Mouse (Mus musculus) forebrain, postnatal 0 days (tissue): ENCODE measurements at regions not wholly inside any gene's neighbourhood (a gene's known extent, or its start where the extent isn't known, plus 50 kb on each side); places are given as distances from the start of the nearest gene placed in this dataset.

ENCODE experiments used
- ATAC-seq: fragments of 200-750 bp; cut with Nextera tagmentation; 2 replicates; pipeline ENCODE4 v1.8.0; 2017; ENCODE audit warnings: mild to moderate bottlenecking, moderate library complexity
- DNase-seq: peaks from one replicate; pipeline ENCODE4 v3.0.0-alpha.2; 2015
- H3K27ac ChIP-seq: fragments of 300-500 bp; sonication (generic); 2 replicates; pipeline ENCODE4 v1.5.1; 2014; ENCODE audit warnings: low read depth, mild to moderate bottlenecking, antibody characterized with exemption, low read length, moderate library complexity, mixed read lengths
- H3K27me3 ChIP-seq: fragments of 300-500 bp; sonication (generic); 2 replicates; pipeline ENCODE4 v1.6.1; 2014; ENCODE audit warnings: mild to moderate bottlenecking, low read length, mixed read lengths; ENCODE audit not compliant: insufficient read depth
- H3K36me3 ChIP-seq: fragments of 300-500 bp; sonication (generic); 2 replicates; pipeline ENCODE4 v1.6.1; 2014; ENCODE audit warnings: mild to moderate bottlenecking, moderate library complexity; ENCODE audit not compliant: insufficient read depth
- H3K4me1 ChIP-seq: fragments of 300-500 bp; sonication (generic); 2 replicates; pipeline ENCODE4 v1.6.1; 2014; ENCODE audit warnings: antibody characterized with exemption; ENCODE audit not compliant: insufficient read depth
- H3K4me2 ChIP-seq: fragments of 300-500 bp; sonication (generic); 2 replicates; pipeline ENCODE4 v1.6.1; 2014; ENCODE audit warnings: low read depth, mild to moderate bottlenecking, moderate library complexity
- H3K4me3 ChIP-seq: fragments of 300-500 bp; sonication (generic); 2 replicates; pipeline ENCODE4 v1.5.1; 2014; ENCODE audit warnings: low read depth, low read length, mixed read lengths
- H3K9ac ChIP-seq: fragments of 300-500 bp; sonication (generic); 2 replicates; pipeline ENCODE4 v1.6.1; 2014; ENCODE audit warnings: mild to moderate bottlenecking
- H3K9me3 ChIP-seq: fragments of 300-500 bp; sonication (generic); 2 replicates; pipeline ENCODE4 v1.6.1; 2016; ENCODE audit warnings: low read length
- CTCF ChIP-seq: sonication (generic); IDR thresholded peaks from 2 replicates; pipeline ENCODE4 v1.5.1; 2016; ENCODE audit warnings: antibody characterized with exemption, control low read depth, low read depth
- WGBS: fragments of 180-500 bp; shearing (Covaris S2); extraction: QIAGEN DNeasy Blood & Tissue Kit; methylation state at CpG from one replicate; pipeline ENCODE4 v1.1.7; 2014; 5-methylcytosine and 5-hydroxymethylcytosine counted together

GRCm38 (mm10) chr10:24381917-24382316, 158.6 kb downstream of the Moxd1 start:
- TF ChIP-seq CTCF = peak; percentile 64
- H3K9me3 ChIP-seq = no peaks in the 10 kb centered on the region
- H3K9ac ChIP-seq = no peak overlapping the region
- ATAC-seq = no peak
- no peak overlapping the region for H3K4me3 ChIP-seq
- H3K36me3 ChIP-seq = no peaks in the 10 kb centered on the region
- H3K4me1 ChIP-seq = no peaks in the 10 kb centered on the region
- DNase-seq = no peak
- no peak overlapping the region for H3K4me2 ChIP-seq
- no peak overlapping the region for H3K27ac ChIP-seq
- 21% methylated on average over 4 of the region's 4 CpGs for WGBS
- no peaks in the 10 kb centered on the region for H3K27me3 ChIP-seq

GRCm38 (mm10) chr10:24384061-24384460, 160.7 kb downstream of the Moxd1 start:
- no peaks in the 10 kb centered on the region for H3K4me1 ChIP-seq
- H3K36me3 ChIP-seq = no peaks in the 10 kb centered on the region
- WGBS = 88% methylated on average over 2 of the region's 2 CpGs
- ATAC-seq = no peak
- TF ChIP-seq CTCF = no peak
- no peak overlapping the region for H3K9ac ChIP-seq
- no peak overlapping the region for H3K4me2 ChIP-seq
- H3K27me3 ChIP-seq = no peaks in the 10 kb centered on the region
- no peak overlapping the region for H3K27ac ChIP-seq
- no peak overlapping the region for H3K4me3 ChIP-seq
- DNase-seq = no peak
- H3K9me3 ChIP-seq = no peaks in the 10 kb centered on the region

GRCm38 (mm10) chr10:24388229-24388628, 164.9 kb downstream of the Moxd1 start:
- Histone ChIP-seq H3K4me1 (no peaks in the 10 kb centered on the region), H3K9ac (no peak overlapping the region), H3K4me3 (no peak overlapping the region), H3K27ac (no peak overlapping the region), H3K9me3 (no peaks in the 10 kb centered on the region), H3K27me3 (no peaks in the 10 kb centered on the region), H3K36me3 (no peaks in the 10 kb centered on the region), H3K4me2 (no peak overlapping the region)
- no peak for TF ChIP-seq CTCF
- DNase-seq (no peak), ATAC-seq (no peak)
- WGBS = 75% methylated on average over 2 of the region's 2 CpGs

GRCm38 (mm10) chr10:24391039-24391438, 167.7 kb downstream of the Moxd1 start:
- Histone ChIP-seq H3K4me2 (no peak overlapping the region), H3K4me1 (no peaks in the 10 kb centered on the region), H3K9me3 (no peaks in the 10 kb centered on the region), H3K27ac (no peak overlapping the region), H3K9ac (no peak overlapping the region), H3K27me3 (no peaks in the 10 kb centered on the region), H3K36me3 (no peaks in the 10 kb centered on the region), H3K4me3 (no peak overlapping the region)
- DNase-seq = no peak
- WGBS = 82% methylated on average over 6 of the region's 6 CpGs
- no peak for TF ChIP-seq CTCF
- no peak for ATAC-seq

- no peaks in the 10 kb centered on the region for H3K4me1 ChIP-seq
- no peak overlapping the region for H3K4me2 ChIP-seq
- no peaks in the 10 kb centered on the region for H3K27me3 ChIP-seq
- no peaks in the 10 kb centered on the region for H3K36me3 ChIP-seq
- 84% methylated on average over 3 of the region's 3 CpGs for WGBS
- no peaks in the 10 kb centered on the region for H3K9me3 ChIP-seq
- ATAC-seq (no peak), DNase-seq (no peak)
- no peak overlapping the region for H3K9ac ChIP-seq
- no peak overlapping the region for H3K4me3 ChIP-seq
- TF ChIP-seq CTCF = no peak
- no peak overlapping the region for H3K27ac ChIP-seq
Measured at GRCm38 (mm10) chr10:24392066-24392465, 168.7 kb downstream of the Moxd1 start.

- H3K9me3 ChIP-seq = no peaks in the 10 kb centered on the region
- DNase-seq (no peak), ATAC-seq (no peak)
- H3K27ac ChIP-seq = no peak overlapping the region
- no peak overlapping the region for H3K4me3 ChIP-seq
- no peaks in the 10 kb centered on the region for H3K36me3 ChIP-seq
- TF ChIP-seq CTCF = no peak
- WGBS = 73% methylated on average over 13 of the region's 13 CpGs
- H3K4me1 ChIP-seq = no peaks in the 10 kb centered on the region
- H3K27me3 ChIP-seq = no peaks in the 10 kb centered on the region
- H3K9ac ChIP-seq = no peak overlapping the region
- no peak overlapping the region for H3K4me2 ChIP-seq
Measured at GRCm38 (mm10) chr10:24395999-24396784, 172.9 kb downstream of the Moxd1 start.

- WGBS = 71% methylated on average over 2 of the region's 2 CpGs
- Histone ChIP-seq H3K9me3 (no peaks in the 10 kb centered on the region), H3K27me3 (no peaks in the 10 kb centered on the region), H3K4me2 (no peak overlapping the region), H3K4me1 (no peaks in the 10 kb centered on the region), H3K36me3 (no peaks in the 10 kb centered on the region), H3K27ac (no peak overlapping the region), H3K9ac (no peak overlapping the region), H3K4me3 (no peak overlapping the region)
- ATAC-seq (no peak), DNase-seq (no peak)
- no peak for TF ChIP-seq CTCF
Measured at GRCm38 (mm10) chr10:24397125-24397524, 173.8 kb downstream of the Moxd1 start.
